Mouse (Mus musculus) CD4-positive, CD25-positive, alpha-beta regulatory T cell, adult 4 months (primary cell): ENCODE results near the gene Fdxacb1. TPM values are rescaled to one million over a fixed set of nuclear protein-coding genes. Genes with fewer than 3 reads are reported as not detected.

Experiments
- ATAC-seq: one replicate; pipeline ENCODE4 v1.8.0; 2017
- polyA plus RNA-seq, 2 experiments: library from polyadenylated mRNA; unstranded; fragments of 100-300 nt; shearing (Covaris generic); gene quantifications; one replicate each; pipeline ENCODE4 v1.2.1; 2017

Fdxacb1 gene
- 10 to 100 TPM in 1 of 2 experiments, 1 to 10 TPM in 1; 6.5 to 17.9 TPM for polyA plus RNA-seq

GRCm38 (mm10) chr9:50768107-50769002 is at the start of gene Fdxacb1:
Fdxacb1 (plus strand) TSS chr9:50768236.
- ATAC-seq: peak; percentile 89

DNA sequence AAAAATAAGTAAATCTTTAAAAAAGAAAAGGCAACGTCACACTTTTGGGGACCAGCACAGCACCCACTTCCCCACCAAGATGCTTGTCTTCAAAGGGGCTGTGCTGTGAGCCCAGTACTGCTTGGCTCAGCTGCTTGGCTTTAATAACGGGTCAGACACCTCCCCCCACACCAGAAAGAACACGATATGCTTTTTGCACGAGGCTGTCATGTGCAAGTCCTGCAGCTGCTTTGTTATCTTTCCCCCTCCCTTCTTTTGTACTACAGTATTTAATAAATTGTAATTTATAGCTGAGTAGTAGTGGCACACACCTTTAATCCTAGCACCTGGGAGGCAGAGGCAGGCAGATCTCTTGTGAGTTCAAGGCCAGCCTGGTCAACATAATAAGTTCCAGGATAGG is 49.2 kb upstream of the Fdxacb1 start:
- no peak for ATAC-seq

- ATAC-seq: no peak
These were observed 47.0 kb upstream of the Fdxacb1 start for GRCm38 (mm10) chr9:50721061-50721460.

DNA sequence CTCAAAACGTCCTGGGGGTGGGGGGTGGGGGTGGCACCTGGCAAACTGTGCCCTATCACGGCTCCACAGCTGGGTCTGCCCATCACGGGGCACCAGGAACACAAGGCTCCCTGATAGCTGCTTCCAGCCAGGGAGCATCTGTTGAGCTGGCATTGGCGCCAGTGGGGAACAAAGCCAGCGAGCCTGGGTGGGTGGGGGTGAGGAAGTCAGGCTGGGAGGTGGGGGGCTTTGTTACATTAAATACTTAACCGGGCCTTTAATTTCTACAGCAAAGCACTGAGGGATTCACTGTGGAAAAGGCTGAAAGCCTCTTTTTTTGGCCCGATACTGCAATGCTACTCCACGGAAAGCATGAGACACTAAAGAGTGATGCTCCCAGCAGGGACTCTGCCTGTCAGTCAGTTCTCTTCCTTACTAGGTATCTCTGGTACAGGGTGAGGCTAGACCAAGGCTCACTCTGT is 45.6 kb upstream of the Fdxacb1 start:
- no peak for ATAC-seq

DNA sequence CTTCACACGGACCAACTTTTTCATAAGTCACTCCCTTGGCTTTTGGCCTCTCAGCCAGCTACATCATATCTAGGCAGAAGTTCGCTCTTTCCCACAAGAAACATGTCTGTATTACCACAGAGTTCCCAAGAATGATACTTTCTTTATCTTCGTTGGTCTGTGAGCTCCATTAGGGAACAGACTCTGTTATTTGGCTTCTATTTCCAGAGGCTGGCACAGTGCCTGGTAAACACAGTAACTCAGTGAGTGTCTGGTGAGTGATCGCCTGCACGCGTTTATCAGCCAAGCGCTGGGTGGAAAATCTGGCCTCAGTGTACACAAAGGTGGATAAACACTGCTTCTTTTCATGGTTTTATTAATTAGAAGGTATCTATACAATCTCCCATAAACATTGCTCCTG is 44.6 kb upstream of the Fdxacb1 start:
- ATAC-seq: no peak

DNA sequence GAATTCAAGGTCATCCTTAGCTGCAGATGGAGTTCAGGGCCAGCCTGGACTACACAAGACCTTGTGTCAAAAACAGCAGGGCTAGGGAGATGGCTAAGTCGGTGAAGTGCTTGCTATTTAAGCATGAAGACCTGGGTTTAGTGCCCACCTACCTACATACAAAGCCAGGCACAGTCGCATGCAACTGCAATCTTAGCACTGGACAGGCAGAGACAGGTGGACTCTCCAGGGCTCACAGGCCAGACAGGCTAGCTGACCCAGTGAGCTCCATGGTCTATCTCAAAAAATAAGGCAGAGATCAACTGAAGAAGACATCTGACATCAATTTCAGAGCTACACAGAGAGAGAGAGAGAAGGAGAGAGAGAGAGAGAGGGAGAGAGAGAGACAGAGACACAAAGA is 43.9 kb upstream of the Fdxacb1 start:
- no peak for ATAC-seq

DNA sequence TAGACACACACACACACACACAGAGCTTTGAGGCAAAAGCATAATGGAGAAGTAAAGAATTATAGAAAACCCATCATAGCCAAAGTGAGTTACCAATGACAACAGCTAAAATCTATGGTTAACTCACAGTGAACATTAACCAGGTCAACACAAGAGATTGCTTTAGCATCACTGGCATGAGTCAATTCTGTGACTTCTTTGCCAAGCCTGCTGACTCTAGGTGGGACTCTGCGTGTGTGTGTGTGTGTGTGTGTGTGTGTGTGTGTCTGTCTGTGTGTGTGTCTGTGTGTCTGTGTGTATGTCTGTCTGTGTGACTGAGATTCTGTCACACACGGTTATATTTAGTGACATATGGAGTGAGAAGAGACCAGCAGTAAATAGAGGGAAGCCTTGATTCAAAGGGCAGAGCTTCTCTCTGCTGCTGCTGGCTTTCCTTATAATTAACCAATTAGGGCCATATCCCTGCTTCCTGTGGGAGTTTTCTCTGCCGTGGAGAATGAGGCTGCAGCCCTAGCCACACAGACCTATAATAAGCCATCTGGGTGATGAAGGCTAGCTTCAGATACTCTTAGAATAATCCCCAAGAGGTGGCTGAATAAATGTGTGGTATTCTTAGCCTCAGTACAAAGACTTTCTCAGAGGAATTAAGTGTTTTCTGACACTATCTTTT is 43.2 kb upstream of the Fdxacb1 start:
- no peak for ATAC-seq

DNA sequence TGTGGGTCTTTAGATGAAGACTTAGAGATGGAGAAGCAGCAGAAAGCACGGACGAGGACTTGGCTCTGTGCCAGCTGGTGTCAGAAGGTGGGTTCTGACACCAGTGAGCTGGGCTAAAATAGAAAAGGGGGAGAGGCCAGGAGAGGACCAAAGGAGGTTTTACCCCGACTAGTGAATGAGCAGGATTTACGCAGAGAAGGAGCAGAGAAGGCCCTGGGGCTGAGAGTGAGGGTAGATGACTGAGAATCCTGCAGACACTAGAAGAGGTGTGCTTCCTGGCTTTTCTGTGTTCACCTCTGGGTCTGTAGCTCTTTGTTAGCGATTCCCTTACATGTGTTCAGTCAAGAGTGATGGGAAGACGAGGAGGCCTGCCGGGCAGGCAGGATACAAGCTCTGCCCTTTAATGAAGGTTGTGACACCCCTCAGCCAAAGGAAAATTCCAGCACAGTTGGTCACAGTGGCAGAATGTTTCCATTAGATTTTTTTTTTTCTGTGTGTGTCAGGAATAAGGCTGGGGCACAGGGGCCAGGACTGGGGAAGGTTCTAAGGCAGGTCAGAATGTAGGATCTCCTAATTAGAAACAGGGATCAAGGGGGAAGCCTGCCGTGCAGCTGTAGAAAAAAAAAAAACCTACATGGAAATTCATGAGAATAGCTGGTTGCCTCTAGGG is 42.0 kb upstream of the Fdxacb1 start:
- no peak for ATAC-seq

DNA sequence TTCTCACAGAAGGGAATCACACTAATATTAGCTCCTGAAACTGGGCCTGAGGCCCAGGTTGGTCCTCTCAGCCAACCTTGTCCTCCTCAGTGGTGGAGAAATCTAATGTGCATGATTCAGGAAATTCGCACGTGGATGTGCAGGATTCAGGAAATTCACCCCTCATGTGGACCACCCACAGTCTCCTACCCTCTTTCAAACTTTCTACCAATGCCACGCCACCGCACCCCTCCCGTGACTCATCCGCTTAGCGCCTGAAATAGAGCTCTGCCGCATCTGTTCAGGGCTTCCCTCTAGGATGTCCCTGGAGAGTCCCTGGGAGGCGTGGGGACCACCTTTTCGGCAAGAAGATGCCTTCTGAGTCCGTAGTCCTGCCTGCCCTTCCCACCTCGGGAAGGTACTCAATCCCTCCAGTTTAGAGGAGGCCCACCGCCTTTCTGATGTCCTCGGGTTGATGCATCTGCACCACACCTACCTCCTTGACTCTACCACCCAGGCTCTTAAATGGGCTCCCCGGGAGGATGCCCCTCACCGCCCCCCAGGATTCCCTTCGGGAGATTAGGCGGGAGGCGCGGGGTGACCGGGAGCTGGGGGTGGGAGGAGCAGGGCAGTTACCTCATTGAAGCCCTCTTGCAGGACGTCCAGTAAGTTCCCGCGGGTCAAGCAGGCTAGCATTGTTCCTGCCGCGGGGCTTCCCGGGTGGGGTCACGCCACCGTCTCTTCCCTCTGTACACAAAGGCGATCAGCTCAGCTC is 40.7 kb upstream of the Fdxacb1 start:
- ATAC-seq: no peak

DNA sequence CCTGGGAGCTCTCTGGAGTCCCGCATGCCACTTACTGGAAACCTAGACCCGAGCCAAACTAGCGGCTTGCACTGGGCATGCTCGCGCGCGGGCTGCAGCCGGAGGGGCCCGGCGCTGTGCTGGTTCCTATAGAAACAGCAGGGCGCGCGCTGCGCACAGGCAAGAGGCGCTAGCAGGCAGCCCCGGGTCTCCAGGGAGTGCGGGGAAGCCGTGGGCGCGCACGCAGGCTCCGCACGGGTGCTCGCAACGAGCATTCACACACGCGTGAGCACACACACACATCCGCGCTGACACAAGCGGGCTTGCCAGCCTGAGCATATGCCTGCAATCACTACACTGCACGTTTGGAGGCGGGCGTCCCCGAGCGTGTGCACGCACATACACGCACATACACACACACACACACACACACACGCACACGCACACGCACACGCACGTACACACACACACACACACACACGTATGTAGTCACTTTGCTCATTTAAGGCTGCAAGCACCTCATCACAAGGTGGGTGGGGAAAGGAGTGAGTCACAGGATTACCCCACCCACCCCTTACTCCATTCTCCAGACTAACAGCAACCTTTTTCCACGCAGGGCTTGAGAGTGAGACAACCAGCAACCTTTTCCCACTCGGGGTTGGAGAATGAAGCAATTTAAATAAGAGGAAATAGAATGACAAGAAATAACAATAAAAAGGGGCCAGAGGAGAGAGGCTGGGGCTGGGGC is 39.9 kb upstream of the Fdxacb1 start:
- ATAC-seq: peak; percentile 39

GRCm38 (mm10) chr9:50729600-50729999 is 38.4 kb upstream of the Fdxacb1 start:
- ATAC-seq: no peak

- no peak for ATAC-seq
These were observed 35.5 kb upstream of the Fdxacb1 start for GRCm38 (mm10) chr9:50732560-50732959.

- ATAC-seq: no peak
These were observed 33.0 kb upstream of the Fdxacb1 start for GRCm38 (mm10) chr9:50734989-50735388.

GRCm38 (mm10) chr9:50738914-50739870 is 28.8 kb upstream of the Fdxacb1 start, which contains the start of gene Dixdc1:
Dixdc1 (minus strand) TSS chr9:50739517.
- peak; percentile 93 for ATAC-seq

- no peak for ATAC-seq
These were observed 26.9 kb upstream of the Fdxacb1 start for GRCm38 (mm10) chr9:50740867-50741784.

DNA sequence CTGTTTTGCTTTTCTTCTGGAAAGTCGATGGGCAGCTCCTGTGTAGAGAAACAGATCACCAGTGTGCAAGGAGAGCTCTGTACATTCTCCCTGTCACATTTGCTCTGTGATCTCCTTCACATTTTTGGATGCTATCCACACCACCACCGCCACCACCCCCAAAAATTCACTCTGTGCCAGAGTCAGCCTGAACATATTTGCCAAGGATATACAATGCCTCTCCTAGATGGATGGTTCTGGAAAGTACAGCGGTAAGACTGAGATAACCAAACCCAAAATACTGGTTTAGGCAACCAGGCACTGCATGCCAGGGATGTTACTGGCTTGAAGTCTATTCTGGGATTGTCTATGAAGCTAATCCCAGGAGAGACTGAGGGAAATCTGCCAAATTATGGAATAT is 25.8 kb upstream of the Fdxacb1 start:
- ATAC-seq: no peak

DNA sequence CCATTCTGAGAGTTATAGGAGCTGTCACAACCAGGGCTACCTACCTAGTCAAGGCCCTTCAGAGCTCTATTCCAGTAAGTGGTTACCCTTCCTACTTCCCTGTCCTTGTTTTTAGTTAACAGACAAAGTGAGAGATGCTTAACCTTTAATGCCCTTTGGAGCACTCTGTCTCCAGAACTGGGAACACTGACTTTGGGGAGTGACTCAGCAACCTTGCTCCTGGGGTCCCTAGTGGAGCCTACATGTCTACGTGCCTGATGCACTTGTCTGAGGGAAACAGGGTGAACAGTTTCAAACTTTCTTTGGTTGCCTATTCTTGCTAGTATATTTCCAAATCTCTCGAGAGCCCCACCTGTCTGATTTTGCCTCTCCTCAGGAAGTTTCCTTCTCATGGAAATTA is 25.3 kb upstream of the Fdxacb1 start:
- no peak for ATAC-seq

DNA sequence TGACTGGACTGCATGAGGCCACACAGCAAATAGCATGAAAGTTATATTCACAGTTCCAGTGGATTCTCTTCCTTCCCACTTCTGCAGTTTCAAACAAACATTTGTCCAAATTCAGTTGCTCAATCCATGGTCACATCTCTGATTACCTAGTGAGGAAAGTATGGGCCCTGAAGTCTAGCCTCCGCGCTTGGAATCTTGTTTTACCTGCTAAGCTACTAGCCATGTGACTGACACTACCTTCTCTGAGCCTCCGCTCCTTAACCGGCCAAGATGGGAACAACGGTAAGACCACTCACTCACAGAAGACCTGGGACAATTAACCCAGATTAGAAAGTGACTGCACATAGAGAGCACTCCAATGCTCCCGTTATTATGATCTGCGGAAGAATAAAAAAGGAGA is 22.2 kb upstream of the Fdxacb1 start:
- ATAC-seq: no peak

GRCm38 (mm10) chr9:50746214-50746677 is 21.8 kb upstream of the Fdxacb1 start, which contains the start of gene 2310030G06Rik:
2310030G06Rik (minus strand) TSS chr9:50746536.
- no peak for ATAC-seq
